Mouse (Mus musculus) ES-Bruce4 (cell line): Measurements from ENCODE around the gene Orai3. TPM values are rescaled to one million over a fixed set of nuclear protein-coding genes. Genes with fewer than 3 reads are reported as not detected.
A peak's percentile ranks its signal among the peaks of the same experiment; 100 is the strongest.
"Not testable (repeated sequence)": the region's sequence is repeated elsewhere in the genome, so short reads cannot be mapped to it uniquely, and the experiment has no call there.

ENCODE experiments used
- H3K27ac ChIP-seq: 2 replicates; pipeline ENCODE4 v1.5.1; 2012; ENCODE audit warnings: low read length, inconsistent platforms; ENCODE audit not compliant: insufficient read depth
- H3K27me3 ChIP-seq: 2 replicates; pipeline ENCODE4 v1.6.1; 2012; ENCODE audit warnings: mild to moderate bottlenecking, low read length, inconsistent platforms; ENCODE audit not compliant: control insufficient read depth, poor library complexity, insufficient read depth, severe bottlenecking
- H3K36me3 ChIP-seq: 2 replicates; pipeline ENCODE4 v1.6.1; 2012; ENCODE audit warnings: inconsistent platforms, mild to moderate bottlenecking, low read length, moderate library complexity; ENCODE audit not compliant: control insufficient read depth, poor library complexity, insufficient read depth, severe bottlenecking
- H3K4me1 ChIP-seq: one replicate; pipeline ENCODE4 v1.8.1; 2011; ENCODE audit warnings: low read length; ENCODE audit not compliant: control insufficient read depth, insufficient read depth
- H3K4me3 ChIP-seq: 2 replicates; pipeline ENCODE4 v1.5.1; 2011; ENCODE audit warnings: low read depth, mild to moderate bottlenecking, low read length
- H3K9ac ChIP-seq: 2 replicates; pipeline ENCODE4 v1.6.1; 2012; ENCODE audit warnings: low read depth, mild to moderate bottlenecking, inconsistent platforms; ENCODE audit not compliant: poor library complexity, severe bottlenecking
- H3K9me3 ChIP-seq: replicated peaks from 2 replicates; pipeline ENCODE4 v1.6.1; 2012; ENCODE audit warnings: mild to moderate bottlenecking, low read length, inconsistent platforms; ENCODE audit not compliant: control insufficient read depth, poor library complexity, insufficient read depth, severe bottlenecking
- CTCF ChIP-seq: IDR thresholded peaks from one replicate; pipeline ENCODE4 v1.8.1; 2011; ENCODE audit warnings: low read depth, low read length
- EP300 ChIP-seq: IDR thresholded peaks from 2 replicates; pipeline ENCODE4 v1.6.1; 2011; ENCODE audit warnings: low read depth, low read length; ENCODE audit not compliant: insufficient read depth
- POLR2A ChIP-seq: IDR thresholded peaks from one replicate; pipeline ENCODE4 v1.8.1; 2011; ENCODE audit warnings: low read length; ENCODE audit not compliant: insufficient read depth
- polyA plus RNA-seq: library from polyadenylated mRNA; stranded (reverse); fragments of >200 nt; gene quantifications from 2 replicates; pipeline ENCODE4 v1.2.4, GENCODE M21; 2011; ENCODE audit warnings: low read depth; ENCODE audit not compliant: missing spikeins, insufficient read depth, insufficient read length

Orai3 gene
- 20.2 and 23.2 TPM in 2 replicates for polyA plus RNA-seq

GRCm38 (mm10) chr7:127769651-127770038 is at the start of gene Orai3:
Gene Orai3, plus strand, starts transcription at chr7:127769815.
- Histone ChIP-seq H3K9me3 (no peaks in the 10 kb centered on the region), H3K4me3 (peak within 1 kb of the TSS; percentile 71), H3K27me3 (no peaks in the 10 kb centered on the region), H3K4me1 (no peaks in the 10 kb centered on the region), H3K36me3 (peaks cover 7% of the 10 kb centered on the region), H3K27ac (peak within 1 kb of the TSS; percentile 88), H3K9ac (peak within 1 kb of the TSS; percentile 78)
- TF ChIP-seq EP300 (peak; percentile 48; the same call in 1 of the 2 replicates), CTCF (no peak), POLR2A (peak; percentile 79)

DNA sequence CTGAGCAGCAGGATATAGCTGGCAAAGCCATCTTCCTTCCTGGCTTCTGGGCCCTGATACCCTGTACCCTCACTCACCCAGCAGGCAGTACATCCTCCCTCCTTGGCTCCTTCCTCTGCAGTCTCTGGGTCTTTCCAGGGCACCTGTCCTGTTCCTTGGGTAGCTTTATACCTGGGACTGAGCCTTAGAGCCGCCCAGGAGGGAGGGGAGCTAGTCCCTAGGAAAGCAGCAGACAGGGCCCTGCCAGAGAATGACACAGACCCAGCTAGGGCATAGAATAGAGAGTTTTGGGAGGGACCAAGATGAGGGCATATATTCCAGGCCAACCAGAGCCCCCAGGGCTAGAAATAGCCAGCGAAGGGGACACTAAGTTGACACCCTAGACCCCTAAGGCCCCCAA is 44.1 kb upstream of the Orai3 start:
- no peak overlapping the region for H3K9ac ChIP-seq
- no peaks in the 10 kb centered on the region for H3K27me3 ChIP-seq
- no peak overlapping the region for H3K27ac ChIP-seq
- no peaks in the 10 kb centered on the region for H3K9me3 ChIP-seq
- no peaks in the 10 kb centered on the region for H3K4me1 ChIP-seq
- no peak overlapping the region for H3K4me3 ChIP-seq
- TF ChIP-seq CTCF (no peak), POLR2A (no peak), EP300 (no peak)
- H3K36me3 ChIP-seq, result no peaks in the 10 kb centered on the region

DNA sequence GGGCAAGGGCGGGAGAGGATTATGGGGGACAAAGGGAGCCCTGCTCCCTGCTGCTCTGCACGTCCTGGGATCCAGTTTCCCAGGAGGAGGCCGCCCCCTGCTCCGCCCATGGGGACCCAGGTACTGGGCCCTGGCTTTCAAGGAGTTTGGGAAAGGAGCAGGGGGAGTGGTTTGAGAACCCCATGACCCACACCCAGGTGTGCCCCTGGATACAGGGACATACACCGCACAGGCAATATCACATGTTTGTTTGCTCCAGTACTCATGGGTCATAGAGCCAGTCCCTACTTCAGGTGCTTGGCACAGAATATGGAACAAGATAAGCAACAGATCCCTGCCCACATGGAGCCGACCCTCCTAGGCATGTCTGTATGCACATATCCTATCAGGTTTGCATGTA is 43.7 kb upstream of the Orai3 start:
- no peak overlapping the region for H3K27ac ChIP-seq
- no peaks in the 10 kb centered on the region for H3K9me3 ChIP-seq

GRCm38 (mm10) chr7:127727898-127728297 is 41.7 kb upstream of the Orai3 start:
- Histone ChIP-seq H3K36me3 (no peaks in the 10 kb centered on the region), H3K9ac (no peak overlapping the region), H3K9me3 (no peaks in the 10 kb centered on the region), H3K4me3 (no peak overlapping the region), H3K4me1 (no peaks in the 10 kb centered on the region), H3K27ac (no peak overlapping the region), H3K27me3 (no peaks in the 10 kb centered on the region)
- TF ChIP-seq CTCF (peak; percentile 24), EP300 (no peak), POLR2A (no peak)

More for the DNA sequence above, 43.7 kb upstream of the Orai3 start:
- TF ChIP-seq EP300 (no peak), POLR2A (no peak), CTCF (no peak)
- H3K36me3 ChIP-seq, result no peaks in the 10 kb centered on the region
- no peaks in the 10 kb centered on the region for H3K4me1 ChIP-seq
- H3K9ac ChIP-seq, result no peak overlapping the region
- no peaks in the 10 kb centered on the region for H3K27me3 ChIP-seq
- no peak overlapping the region for H3K4me3 ChIP-seq

- H3K9ac ChIP-seq, result no peak overlapping the region
- TF ChIP-seq EP300, result no peak
- no peak for TF ChIP-seq POLR2A
- TF ChIP-seq CTCF, result no peak
- no peak overlapping the region for H3K27ac ChIP-seq
- H3K4me3 ChIP-seq, result no peak overlapping the region
- H3K36me3 ChIP-seq, result no peaks in the 10 kb centered on the region
- H3K27me3 ChIP-seq, result no peaks in the 10 kb centered on the region
- no peaks in the 10 kb centered on the region for H3K4me1 ChIP-seq
- H3K9me3 ChIP-seq, result no peaks in the 10 kb centered on the region
Measured at GRCm38 (mm10) chr7:127730170-127730569, 39.4 kb upstream of the Orai3 start.

- H3K9ac ChIP-seq, H3K36me3 ChIP-seq, H3K9me3 ChIP-seq, H3K4me1 ChIP-seq, H3K4me3 ChIP-seq, H3K27ac ChIP-seq, H3K27me3 ChIP-seq: not testable (repeated sequence)
Measured at GRCm38 (mm10) chr7:127732066-127732465, 37.5 kb upstream of the Orai3 start, which contains the start of gene Ctf2. Gene Ctf2, minus strand, starts transcription at chr7:127732166.
